Comparison of ENCODE assay signal across 19 mouse cellular contexts in the genomic region with DNA sequence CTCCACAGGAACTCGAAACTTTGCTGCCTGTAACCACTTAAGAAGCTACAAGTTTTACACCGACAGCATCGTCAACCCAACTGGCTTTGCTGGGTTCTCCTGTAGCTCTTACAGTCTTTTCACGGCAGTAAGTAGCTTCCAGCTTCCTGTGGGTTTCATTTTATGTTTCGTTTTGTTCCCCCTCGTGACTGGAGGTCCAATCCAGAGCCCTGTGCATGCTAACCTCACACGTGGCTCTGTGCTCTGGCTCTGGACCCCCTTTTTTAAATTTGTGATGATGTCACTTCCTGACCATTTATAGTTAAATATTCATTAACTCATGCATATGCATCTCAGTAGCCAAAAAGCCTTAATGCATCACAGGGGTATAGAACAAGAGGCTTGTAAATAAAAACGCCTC. TPM values are rescaled to one million over a fixed set of nuclear protein-coding genes. Genes with fewer than 3 reads are reported as not detected.
"Had no signal": no experiment of that assay in that cellular context is flagged by ENCODE, and none has a peak within 500 bp of the region (broad histone marks: within the 10 kb centered on the region; RNA-seq: fewer than 3 reads in every experiment).

No protein-coding gene starts in this region.

- ATAC-seq: liver, postnatal 0 days had no signal

- H3K4me3 ChIP-seq: liver, embryonic 13.5 days; lung, embryonic 15.5 days; midbrain, embryonic 10.5 days; neural tube, embryonic 13.5 days; stomach, embryonic 15.5 days had no signal

- H3K27ac ChIP-seq: liver, embryonic 13.5 days; lung, embryonic 15.5 days; midbrain, embryonic 10.5 days; neural tube, embryonic 13.5 days; stomach, embryonic 15.5 days had no signal

- H3K9ac ChIP-seq: liver, embryonic 13.5 days; liver, postnatal 0 days; lung, embryonic 15.5 days; neural tube, embryonic 13.5 days; stomach, embryonic 15.5 days had no signal

- H3K36me3 ChIP-seq: liver, embryonic 13.5 days; lung, embryonic 15.5 days; midbrain, embryonic 10.5 days; neural tube, embryonic 13.5 days; stomach, embryonic 15.5 days had no signal

- H3K27me3 ChIP-seq: liver, embryonic 13.5 days; lung, embryonic 15.5 days; neural tube, embryonic 13.5 days; stomach, embryonic 15.5 days had no signal

- H3K4me1 ChIP-seq: liver, embryonic 13.5 days; lung, embryonic 15.5 days; stomach, embryonic 15.5 days had no signal

- DNase-seq: kidney, adult 8-10 months; kidney, postnatal 25 days; layer of hippocampus, adult 9-11 months; layer of hippocampus, postnatal 36 days; liver; liver, embryonic 13.5 days; liver, postnatal 0 days; lung, postnatal 14 days; midbrain, embryonic 14.5 days; retina, postnatal 1 day; thymus, adult 2 months; thymus, postnatal 4 days had no signal

- H3K4me2 ChIP-seq: liver, embryonic 13.5 days; lung, embryonic 15.5 days; neural tube, embryonic 13.5 days; stomach, embryonic 15.5 days had no signal

- H3K9me3 ChIP-seq: liver, embryonic 13.5 days; lung, embryonic 15.5 days; midbrain, embryonic 10.5 days; neural tube, embryonic 13.5 days; stomach, embryonic 15.5 days had no signal

RNA-seq across cellular contexts. Expression of a gene that starts 24.8 kb away (rescaled TPM):
- polyA plus RNA-seq: kidney, embryonic 16.5 days; liver, embryonic 13.5 days; liver, postnatal 0 days; lung, embryonic 15.5 days; midbrain, embryonic 10.5 days; midbrain, embryonic 14.5 days had no signal

RNA-seq across cellular contexts. Expression of a gene that starts 51.6 kb away (rescaled TPM):
- total RNA-seq: layer of hippocampus, adult 18-20 months; layer of hippocampus, postnatal 36 days; left cerebral cortex, adult 8-10 months had no signal
- polyA plus RNA-seq: midbrain, embryonic 14.5 days; neural tube, embryonic 13.5 days had no signal
